Mouse (Mus musculus) liver, embryonic 12.5 days (tissue): ENCODE data around the gene Dscam. TPM values are rescaled to one million over a fixed set of nuclear protein-coding genes. Genes with fewer than 3 reads are reported as not detected.

ENCODE experiments used
- ATAC-seq: fragments of 200-750 bp; cut with Nextera tagmentation; 2 replicates; pipeline ENCODE4 v1.8.0; 2017; ENCODE audit warnings: moderate number of reproducible peaks, mild to moderate bottlenecking, moderate library complexity
- H3K27ac ChIP-seq: fragments of 300-500 bp; sonication (generic); 2 replicates; pipeline ENCODE4 v1.5.1; 2016; ENCODE audit warnings: mild to moderate bottlenecking
- H3K27me3 ChIP-seq: fragments of 300-500 bp; sonication (generic); replicated peaks from 2 replicates; pipeline ENCODE4 v1.6.1; 2016; ENCODE audit warnings: mild to moderate bottlenecking, moderate library complexity
- H3K36me3 ChIP-seq: fragments of 300-500 bp; sonication (generic); 2 replicates; pipeline ENCODE4 v1.6.1; 2016; ENCODE audit warnings: mild to moderate bottlenecking, moderate library complexity
- H3K4me1 ChIP-seq: fragments of 300-500 bp; sonication (generic); 2 replicates; pipeline ENCODE4 v1.6.1; 2016
- H3K4me2 ChIP-seq: fragments of 300-500 bp; sonication (generic); 2 replicates; pipeline ENCODE4 v1.6.1; 2016; ENCODE audit warnings: mild to moderate bottlenecking, moderate library complexity
- H3K4me3 ChIP-seq: fragments of 300-500 bp; sonication (generic); 2 replicates; pipeline ENCODE4 v1.5.1; 2016; ENCODE audit warnings: mild to moderate bottlenecking, moderate library complexity
- H3K9ac ChIP-seq: fragments of 300-500 bp; sonication (generic); 2 replicates; pipeline ENCODE4 v1.6.1; 2016; ENCODE audit warnings: mild to moderate bottlenecking, moderate library complexity
- H3K9me3 ChIP-seq: fragments of 300-500 bp; sonication (generic); replicated peaks from 2 replicates; pipeline ENCODE4 v1.6.1; 2016; ENCODE audit warnings: mild to moderate bottlenecking, moderate library complexity
- WGBS: fragments of 180-500 bp; shearing (Covaris S2); methylation state at CpG from one replicate; pipeline ENCODE4 v1.1.7; 2016; ENCODE audit not compliant: insufficient replicate concordance; 5-methylcytosine and 5-hydroxymethylcytosine counted together
- polyA plus RNA-seq: library from polyadenylated mRNA; unstranded; fragments of >200 nt; fragmentation: Nextera tagmentation; extraction: Ambion mirVana; gene quantifications from 2 replicates; pipeline ENCODE4 v1.2.1, GENCODE M21; 2016

The Dscam gene
- polyA plus RNA-seq, 1 experiment from 2014 or later, result not detected

GRCm38 (mm10) chr16:96651444-96651843 is 519.1 kb downstream of the Dscam start:
- Histone ChIP-seq H3K9me3 (no peaks in the 10 kb centered on the region), H3K4me2 (no peak overlapping the region), H3K36me3 (no peaks in the 10 kb centered on the region), H3K27ac (no peak overlapping the region), H3K4me3 (no peak overlapping the region), H3K4me1 (no peaks in the 10 kb centered on the region), H3K27me3 (no peaks in the 10 kb centered on the region), H3K9ac (no peak overlapping the region)
- WGBS, result 73% methylated on average over 3 of the region's 3 CpGs
- no peak for ATAC-seq

GRCm38 (mm10) chr16:96640101-96640500 is 530.5 kb downstream of the Dscam start:
- Histone ChIP-seq H3K36me3 (no peaks in the 10 kb centered on the region), H3K4me2 (no peak overlapping the region), H3K9ac (no peak overlapping the region), H3K27me3 (no peaks in the 10 kb centered on the region), H3K4me3 (no peak overlapping the region), H3K4me1 (no peaks in the 10 kb centered on the region), H3K9me3 (no peaks in the 10 kb centered on the region), H3K27ac (no peak overlapping the region)
- no peak for ATAC-seq
- 8% methylated on average over 3 of the region's 3 CpGs for WGBS

- no peak overlapping the region for H3K4me3 ChIP-seq
- H3K27me3 ChIP-seq, result no peaks in the 10 kb centered on the region
- no peaks in the 10 kb centered on the region for H3K4me1 ChIP-seq
- no peaks in the 10 kb centered on the region for H3K9me3 ChIP-seq
- H3K9ac ChIP-seq, result no peak overlapping the region
- no peak for ATAC-seq
- H3K27ac ChIP-seq, result no peak overlapping the region
- 50% methylated on average over 2 of the region's 2 CpGs for WGBS
- H3K4me2 ChIP-seq, result no peak overlapping the region
- no peaks in the 10 kb centered on the region for H3K36me3 ChIP-seq
Measured at GRCm38 (mm10) chr16:96635916-96636315, 534.6 kb downstream of the Dscam start.

GRCm38 (mm10) chr16:96634791-96635143 is 535.8 kb downstream of the Dscam start:
- Histone ChIP-seq H3K36me3 (no peaks in the 10 kb centered on the region), H3K27me3 (no peaks in the 10 kb centered on the region), H3K9ac (no peak overlapping the region), H3K4me2 (no peak overlapping the region), H3K9me3 (no peaks in the 10 kb centered on the region), H3K27ac (no peak overlapping the region), H3K4me1 (no peaks in the 10 kb centered on the region), H3K4me3 (no peak overlapping the region)
- no peak for ATAC-seq

- no peak overlapping the region for H3K9ac ChIP-seq
- H3K4me2 ChIP-seq, result no peak overlapping the region
- no peak overlapping the region for H3K4me3 ChIP-seq
- H3K9me3 ChIP-seq, result no peaks in the 10 kb centered on the region
- no peaks in the 10 kb centered on the region for H3K27me3 ChIP-seq
- no peak overlapping the region for H3K27ac ChIP-seq
- WGBS, result 76% methylated on average over 4 of the region's 4 CpGs
- H3K36me3 ChIP-seq, result no peaks in the 10 kb centered on the region
- H3K4me1 ChIP-seq, result no peaks in the 10 kb centered on the region
- ATAC-seq, result no peak
Measured at GRCm38 (mm10) chr16:96634097-96634790, 536.3 kb downstream of the Dscam start.

- no peak overlapping the region for H3K4me2 ChIP-seq
- no peaks in the 10 kb centered on the region for H3K9me3 ChIP-seq
- no peak overlapping the region for H3K4me3 ChIP-seq
- no peaks in the 10 kb centered on the region for H3K36me3 ChIP-seq
- no peak for ATAC-seq
- H3K27ac ChIP-seq, result no peak overlapping the region
- H3K4me1 ChIP-seq, result no peaks in the 10 kb centered on the region
- WGBS, result 55% methylated on average over 7 of the region's 7 CpGs
- H3K27me3 ChIP-seq, result no peaks in the 10 kb centered on the region
- H3K9ac ChIP-seq, result no peak overlapping the region
Measured at GRCm38 (mm10) chr16:96630241-96630640, 540.3 kb downstream of the Dscam start.

- no peak for ATAC-seq
- no peak overlapping the region for H3K4me2 ChIP-seq
- H3K9ac ChIP-seq, result no peak overlapping the region
- no peaks in the 10 kb centered on the region for H3K4me1 ChIP-seq
- H3K9me3 ChIP-seq, result no peaks in the 10 kb centered on the region
- no peaks in the 10 kb centered on the region for H3K27me3 ChIP-seq
- 66% methylated on average over 5 of the region's 5 CpGs for WGBS
- H3K27ac ChIP-seq, result no peak overlapping the region
- no peaks in the 10 kb centered on the region for H3K36me3 ChIP-seq
- H3K4me3 ChIP-seq, result no peak overlapping the region
Measured at GRCm38 (mm10) chr16:96629623-96630022, 540.9 kb downstream of the Dscam start.

GRCm38 (mm10) chr16:96625468-96625867 is 545.1 kb downstream of the Dscam start:
- Histone ChIP-seq H3K27ac (no peak overlapping the region), H3K36me3 (no peaks in the 10 kb centered on the region), H3K4me2 (no peak overlapping the region), H3K9me3 (no peaks in the 10 kb centered on the region), H3K4me1 (no peaks in the 10 kb centered on the region), H3K9ac (no peak overlapping the region), H3K4me3 (no peak overlapping the region), H3K27me3 (no peaks in the 10 kb centered on the region)
- 49% methylated on average over 4 of the region's 4 CpGs for WGBS
- no peak for ATAC-seq

GRCm38 (mm10) chr16:96624570-96625411 is 545.8 kb downstream of the Dscam start:
- ATAC-seq, result no peak
- no peak overlapping the region for H3K4me3 ChIP-seq
- H3K4me1 ChIP-seq, result no peaks in the 10 kb centered on the region
- 49% methylated on average over 6 of the region's 7 CpGs for WGBS
- H3K27me3 ChIP-seq, result no peaks in the 10 kb centered on the region
- H3K36me3 ChIP-seq, result no peaks in the 10 kb centered on the region
- no peak overlapping the region for H3K9ac ChIP-seq
- H3K4me2 ChIP-seq, result no peak overlapping the region
- H3K9me3 ChIP-seq, result no peaks in the 10 kb centered on the region
- H3K27ac ChIP-seq, result no peak overlapping the region

- no peak overlapping the region for H3K9ac ChIP-seq
- no peak for ATAC-seq
- H3K4me2 ChIP-seq, result no peak overlapping the region
- 79% methylated on average over 6 of the region's 6 CpGs for WGBS
- no peaks in the 10 kb centered on the region for H3K36me3 ChIP-seq
- no peak overlapping the region for H3K27ac ChIP-seq
- no peaks in the 10 kb centered on the region for H3K27me3 ChIP-seq
- H3K4me1 ChIP-seq, result no peaks in the 10 kb centered on the region
- H3K4me3 ChIP-seq, result no peak overlapping the region
- no peaks in the 10 kb centered on the region for H3K9me3 ChIP-seq
Measured at GRCm38 (mm10) chr16:96620861-96621260, 549.7 kb downstream of the Dscam start.

GRCm38 (mm10) chr16:96620402-96620801 is 550.1 kb downstream of the Dscam start:
- Histone ChIP-seq H3K4me2 (no peak overlapping the region), H3K4me3 (no peak overlapping the region), H3K27me3 (no peaks in the 10 kb centered on the region), H3K9me3 (no peaks in the 10 kb centered on the region), H3K4me1 (no peaks in the 10 kb centered on the region), H3K36me3 (no peaks in the 10 kb centered on the region), H3K27ac (no peak overlapping the region), H3K9ac (no peak overlapping the region)
- no peak for ATAC-seq
- WGBS, result 77% methylated on average over 5 of the region's 5 CpGs

GRCm38 (mm10) chr16:96617772-96618171 is 552.8 kb downstream of the Dscam start:
- no peak overlapping the region for H3K9ac ChIP-seq
- H3K4me2 ChIP-seq, result no peak overlapping the region
- H3K27me3 ChIP-seq, result no peaks in the 10 kb centered on the region
- H3K4me3 ChIP-seq, result no peak overlapping the region
- no peaks in the 10 kb centered on the region for H3K36me3 ChIP-seq
- H3K9me3 ChIP-seq, result no peaks in the 10 kb centered on the region
- no peak for ATAC-seq
- WGBS, result 61% methylated on average over 4 of the region's 4 CpGs
- H3K27ac ChIP-seq, result no peak overlapping the region
- H3K4me1 ChIP-seq, result no peaks in the 10 kb centered on the region
